Mouse (Mus musculus) CH12.LX (cell line): ENCODE measurements around the gene Gm49396. TPM values are rescaled to one million over a fixed set of nuclear protein-coding genes. Genes with fewer than 3 reads are reported as not detected.

Source experiments
- DNase-seq: peaks from one replicate; pipeline ENCODE4 v3.0.0-alpha.2; 2013; ENCODE audit errors: extremely low read depth
- H3K27ac ChIP-seq: 2 replicates; pipeline ENCODE4 v1.5.1; 2012; ENCODE audit warnings: low read depth, mild to moderate bottlenecking, control low read depth, moderate library complexity; ENCODE audit not compliant: insufficient read depth
- H3K27me3 ChIP-seq: replicated peaks from 2 replicates; pipeline ENCODE3; 2012; ENCODE audit warnings: inconsistent platforms
- H3K36me3 ChIP-seq, 2 experiments: replicated peaks in 1 of 2; 2 replicates each; pipeline versions ENCODE3 to v1.6.1; 2012; ENCODE audit warnings: inconsistent platforms in 1 of 2, low read length in 1 of 2, mild to moderate bottlenecking in 1 of 2, mixed read lengths in 1 of 2, moderate library complexity in 1 of 2; ENCODE audit not compliant: control insufficient read depth in 1 of 2, insufficient read depth in 1 of 2
- H3K4me1 ChIP-seq, 2 experiments: 2 replicates each; pipeline ENCODE4 v1.6.1; 2012; ENCODE audit warnings: inconsistent platforms in 1 of 2, moderate library complexity in 1 of 2; ENCODE audit not compliant: insufficient read depth in 2 of 2, control insufficient read depth in 1 of 2
- H3K4me2 ChIP-seq: 2 replicates; pipeline ENCODE4 v1.6.1; 2012; ENCODE audit warnings: low read depth, mild to moderate bottlenecking, control low read depth; ENCODE audit not compliant: poor library complexity, insufficient read depth, severe bottlenecking
- H3K4me3 ChIP-seq, 3 experiments: fragments of 150-350 bp in 1 of 3; sonication (generic) in 1 of 3; replicated peaks in 1 of 3; 2 replicates each; pipeline versions ENCODE3 to v1.5.1; 2011 to 2012; ENCODE audit warnings: low read depth in 2 of 3, low read length in 2 of 3, mild to moderate bottlenecking in 2 of 3, moderate library complexity in 2 of 3, control low read depth in 1 of 3, improper control_type of control experiment in 1 of 3, inconsistent platforms in 1 of 3, mixed read lengths in 1 of 3; ENCODE audit not compliant: poor library complexity in 1 of 3
- H3K79me2 ChIP-seq: replicated peaks from 2 replicates; pipeline ENCODE4 v1.6.1; 2012; ENCODE audit warnings: mild to moderate bottlenecking, moderate library complexity; ENCODE audit not compliant: control insufficient read depth, poor library complexity, insufficient read depth, severe bottlenecking; ENCODE audit errors: extremely low read depth
- H3K9ac ChIP-seq: 2 replicates; pipeline ENCODE4 v1.6.1; 2012; ENCODE audit warnings: low read depth, mild to moderate bottlenecking, control low read depth, moderate library complexity; ENCODE audit not compliant: insufficient read depth
- H3K9me3 ChIP-seq: replicated peaks from 2 replicates; pipeline ENCODE3; 2012; ENCODE audit warnings: low read length, inconsistent platforms, mixed read lengths
- BHLHE40 ChIP-seq: IDR thresholded peaks from 2 replicates; pipeline ENCODE4 v1.6.1; 2011; ENCODE audit warnings: mild to moderate bottlenecking, low read depth, low read length, improper control_type of control experiment
- CHD1 ChIP-seq: IDR thresholded peaks from 2 replicates; pipeline ENCODE4 v1.6.1; 2012; ENCODE audit warnings: low read depth, low read length, improper control_type of control experiment, inconsistent platforms
- CTCF ChIP-seq, 2 experiments: IDR thresholded peaks in 1 of 2; conservative IDR thresholded peaks in 1 of 2; 2 replicates each; pipeline ENCODE4 v1.5.1; 2011 to 2012; ENCODE audit warnings: low read depth in 2 of 2, low read length in 2 of 2, improper control_type of control experiment in 1 of 2, inconsistent platforms in 1 of 2, mild to moderate bottlenecking in 1 of 2, moderate library complexity in 1 of 2
- ELF1 ChIP-seq: IDR thresholded peaks from 2 replicates; pipeline ENCODE4 v1.6.1; 2014; ENCODE audit warnings: low read depth, mild to moderate bottlenecking, inconsistent platforms, low read length, improper control_type of control experiment
- IRF4 ChIP-seq: IDR thresholded peaks from 2 replicates; pipeline ENCODE4 v1.6.1; 2014; ENCODE audit warnings: low read depth, mild to moderate bottlenecking, inconsistent platforms, low read length, improper control_type of control experiment
- MAZ ChIP-seq: IDR thresholded peaks from 2 replicates; pipeline ENCODE4 v1.6.1; 2012; ENCODE audit warnings: low read depth, mild to moderate bottlenecking, inconsistent platforms, low read length, improper control_type of control experiment, moderate library complexity
- MEF2A ChIP-seq: IDR thresholded peaks from 2 replicates; pipeline ENCODE4 v1.6.1; 2014; ENCODE audit warnings: low read depth, mild to moderate bottlenecking, inconsistent platforms, low read length, improper control_type of control experiment, borderline replicate concordance
- MXI1 ChIP-seq: IDR thresholded peaks from 2 replicates; pipeline ENCODE4 v1.6.1; 2011; ENCODE audit warnings: mild to moderate bottlenecking, low read depth, low read length, improper control_type of control experiment
- MYC ChIP-seq: IDR thresholded peaks from 2 replicates; pipeline ENCODE4 v1.6.1; 2011; ENCODE audit warnings: low read depth, mild to moderate bottlenecking, improper control_type of control experiment, low read length
- NELFE ChIP-seq: IDR thresholded peaks from 2 replicates; pipeline ENCODE4 v1.6.1; 2011; ENCODE audit warnings: low read depth, low read length, improper control_type of control experiment
- NRF1 ChIP-seq: IDR thresholded peaks from 2 replicates; pipeline ENCODE4 v1.6.1; 2014; ENCODE audit warnings: low read depth, mild to moderate bottlenecking, inconsistent platforms, low read length, improper control_type of control experiment, moderate library complexity
- PAX5 ChIP-seq: IDR thresholded peaks from 2 replicates; pipeline ENCODE4 v1.6.1; 2012; ENCODE audit warnings: low read length, inconsistent platforms, mixed read lengths
- POLR2A ChIP-seq: IDR thresholded peaks from 2 replicates; pipeline ENCODE4 v1.6.1; 2011; ENCODE audit warnings: low read depth, mild to moderate bottlenecking, improper control_type of control experiment, low read length
- RAD21 ChIP-seq: IDR thresholded peaks from 2 replicates; pipeline ENCODE4 v1.6.1; 2011; ENCODE audit warnings: low read depth, mild to moderate bottlenecking, low read length, improper control_type of control experiment, moderate library complexity
- SIN3A ChIP-seq: IDR thresholded peaks from 2 replicates; pipeline ENCODE4 v1.6.1; 2012; ENCODE audit warnings: low read length, improper control_type of control experiment, inconsistent platforms
- TBP ChIP-seq: conservative IDR thresholded peaks from 2 replicates; pipeline ENCODE4 v1.6.1; 2011; ENCODE audit warnings: low read depth, low read length, improper control_type of control experiment
- UBTF ChIP-seq: IDR thresholded peaks from 2 replicates; pipeline ENCODE4 v1.6.1; 2012; ENCODE audit warnings: low read depth, mild to moderate bottlenecking, inconsistent platforms, low read length, improper control_type of control experiment, moderate library complexity
- USF2 ChIP-seq: conservative IDR thresholded peaks from 2 replicates; pipeline ENCODE4 v1.6.1; 2011; ENCODE audit warnings: low read depth, low read length, improper control_type of control experiment
- ZMIZ1 ChIP-seq: IDR thresholded peaks from 2 replicates; pipeline ENCODE4 v1.6.1; 2012; ENCODE audit warnings: low read depth, mild to moderate bottlenecking, inconsistent platforms, low read length, improper control_type of control experiment
- ZNF384 ChIP-seq: IDR thresholded peaks from 2 replicates; pipeline ENCODE4 v1.6.1; 2012; ENCODE audit warnings: low read depth, low read length, improper control_type of control experiment, inconsistent platforms
- dilution Hi-C: fragments of 300-500 bp; cut with MboI; formaldehyde crosslinking; loops from 2 replicates; pipeline ENCODE4 v1.14.3; 2020; ENCODE audit warnings: low sequenced_read_pairs; ENCODE audit not compliant: extremely low pct_unique_long_range_greater_than_20kb, extremely low pct_ligation_motif_present
- in situ Hi-C: fragments of 300-500 bp; cut with MboI; formaldehyde crosslinking; loops from 3 replicates; pipeline ENCODE4 v1.14.3; 2019; ENCODE audit warnings: low sequenced_read_pairs, low pct_ligation_motif_present, low pct_unique_long_range_greater_than_20kb, mixed read lengths
- polyA plus RNA-seq: library from polyadenylated mRNA; unstranded; fragments of >175 nt; gene quantifications from 2 replicates; pipeline ENCODE4 v1.2.1, GENCODE M21; 2012; ENCODE audit warnings: low read depth; ENCODE audit not compliant: insufficient read length
- total RNA-seq, 2 experiments: library from RNA; depleted of rRNA; stranded (reverse); fragments of 300-350 nt in 1 of 2; fragments of >200 nt in 1 of 2; gene quantifications; 2 replicates each; pipeline ENCODE4 v1.2.3; 2012 to 2014

The Gm49396 gene
- total and polyA plus RNA-seq, 3 experiments: 1.9 to 3.3 (median 2.7) TPM

GRCm38 (mm10) chr7:30590927-30591604 is 27.9 kb downstream of the Gm49396 start:
- no peaks in the 10 kb centered on the region for H3K9me3 ChIP-seq
- H3K4me2 ChIP-seq: peak overlapping the region; percentile 93
- H3K9ac ChIP-seq: peak overlapping the region; percentile 74
- peak overlapping the region; percentile 84 to 93 (median 89) for H3K4me3 ChIP-seq
- H3K4me1 ChIP-seq: peaks cover 19 to 48% of the 10 kb centered on the region in 2 experiments
- in situ Hi-C loops: no loop called here
- TF ChIP-seq NRF1 (no peak), NELFE (no peak), SIN3A (0 out of 2 replicates have a peak, but pooled peaks have one; percentile 33), USF2 (no peak), PAX5 (no peak), ZNF384 (no peak), TBP (no peak), ELF1 (no peak), MYC (no peak), CHD1 (peak; percentile 63; the same call in 1 of the 2 replicates), ZMIZ1 (peak; percentile 53; the same call in 1 of the 2 replicates), CTCF (conservative IDR thresholded peaks at IDR 0.05 in 1 of 2, IDR thresholded peaks at IDR 0.05 in 1 of 2; ENCODE audit: low read depth in 2 of 2, low read length in 2 of 2) (no peak), MEF2A (no peak), MAZ (0 out of 2 replicates have a peak, but pooled peaks have one; percentile 11), MXI1 (no peak), BHLHE40 (no peak), RAD21 (no peak), POLR2A (0 out of 2 replicates have a peak, but pooled peaks have one; percentile 17)
- dilution Hi-C loops: no loop called here
- peaks cover 56% of the 10 kb centered on the region for H3K79me2 ChIP-seq
- peaks cover 9 to 26% of the 10 kb centered on the region in 2 experiments for H3K36me3 ChIP-seq
- H3K27ac ChIP-seq: peak overlapping the region; percentile 100
- no peak for DNase-seq
- H3K27me3 ChIP-seq: no peaks in the 10 kb centered on the region

GRCm38 (mm10) chr7:30591605-30591951 is 28.4 kb downstream of the Gm49396 start:
- Histone ChIP-seq H3K79me2 (peaks cover 52% of the 10 kb centered on the region), H3K9me3 (no peaks in the 10 kb centered on the region), H3K9ac (peak overlapping the region; percentile 74), H3K4me2 (peak overlapping the region; percentile 93), H3K27me3 (no peaks in the 10 kb centered on the region), H3K4me3 (peak overlapping the region; percentile 84 to 93 (median 89)), H3K4me1 (peaks cover 19 to 50% of the 10 kb centered on the region in 2 experiments), H3K27ac (peak overlapping the region; percentile 100; the same call in 1 of the 2 replicates), H3K36me3 (peaks cover 4 to 21% of the 10 kb centered on the region in 2 experiments)
- TF ChIP-seq POLR2A (no peak), MXI1 (no peak), UBTF (0 out of 2 replicates have a peak, but pooled peaks have one; percentile 70), IRF4 (peak; percentile 9; the same call in 1 of the 2 replicates)
- DNase-seq: no peak
- in situ Hi-C loops: no loop called here
- dilution Hi-C loops: no loop called here
